Comparison of ENCODE assay signal across 15 mouse cellular contexts in genomic region chr2:71988572-71988971, GRCm38 (mm10). TPM values are rescaled to one million over a fixed set of nuclear protein-coding genes. Genes with fewer than 3 reads are reported as not detected.
A peak's percentile ranks its signal among the peaks of the same experiment; 100 is the strongest.
DNase-seq lines count a peak whose midpoint lies in the region; TF ChIP-seq lines count a peak whose summit lies in the region.
"Had no signal": no experiment of that assay in that cellular context is flagged by ENCODE, and none has a peak within 500 bp of the region (broad histone marks: within the 10 kb centered on the region; RNA-seq: fewer than 3 reads in every experiment).

No protein-coding gene starts in this region.

- H3K4me3 ChIP-seq in CH12.LX (replicated peaks in 1 of 3; ENCODE audit: low read depth in 2 of 3, low read length in 2 of 3, poor library complexity in 1 of 3), result no peak overlapping the region
- H3K4me3 ChIP-seq in limb, embryonic 10.5 days, result no peak overlapping the region
- H3K4me3 ChIP-seq: embryonic facial prominence, embryonic 12.5 days; heart, embryonic 10.5 days had no signal

- H3K36me3 ChIP-seq in CH12.LX (replicated peaks in 1 of 2; ENCODE audit: control insufficient read depth in 1 of 2, insufficient read depth in 1 of 2, low read length in 1 of 2), result no peaks in the 10 kb centered on the region
- H3K36me3 ChIP-seq in limb, embryonic 10.5 days, result no peaks in the 10 kb centered on the region
- H3K36me3 ChIP-seq: embryonic facial prominence, embryonic 12.5 days; heart, embryonic 10.5 days had no signal

- TF ChIP-seq EP300 in CH12.LX (IDR thresholded peaks at IDR 0.05; ENCODE audit: low read length), result no peak

- intact Hi-C loops in left cerebral cortex, postnatal 4 days (cut with DNase I), result no loop called here

- no peak overlapping the region for H3K27ac ChIP-seq in CH12.LX (ENCODE audit: insufficient read depth, low read depth)
- H3K27ac ChIP-seq in limb, embryonic 10.5 days, result no peak overlapping the region
- H3K27ac ChIP-seq: embryonic facial prominence, embryonic 12.5 days; heart, embryonic 10.5 days; liver, embryonic 14.5 days; macrophage had no signal

- H3K79me2 ChIP-seq in CH12.LX (replicated peaks; ENCODE audit: control insufficient read depth, extremely low read depth, insufficient read depth, poor library complexity, severe bottlenecking), result no peaks in the 10 kb centered on the region

- TF ChIP-seq POLR2A in CH12.LX (IDR thresholded peaks at IDR 0.05; ENCODE audit: low read depth, low read length), result no peak

- no peak overlapping the region for H3K9ac ChIP-seq in CH12.LX (ENCODE audit: insufficient read depth, low read depth)
- H3K9ac ChIP-seq: embryonic facial prominence, embryonic 12.5 days; liver, embryonic 14.5 days had no signal

- H3K9me3 ChIP-seq in CH12.LX (replicated peaks; ENCODE audit: low read length), result peaks cover 3% of the 10 kb centered on the region
- no peaks in the 10 kb centered on the region for H3K9me3 ChIP-seq in limb, embryonic 10.5 days (replicated peaks)
- H3K9me3 ChIP-seq: embryonic facial prominence, embryonic 12.5 days; heart, embryonic 10.5 days had no signal

- dilution Hi-C loops in CH12.LX (cut with MboI; ENCODE audit: extremely low pct_ligation_motif_present, extremely low pct_unique_long_range_greater_than_20kb, low sequenced_read_pairs), result no loop called here

- no peaks in the 10 kb centered on the region for H3K27me3 ChIP-seq in CH12.LX (replicated peaks)
- H3K27me3 ChIP-seq in limb, embryonic 10.5 days (ENCODE audit: low read depth, poor library complexity, severe bottlenecking), result peaks cover 4% of the 10 kb centered on the region; the same call in 1 of the 2 replicates
- H3K27me3 ChIP-seq: embryonic facial prominence, embryonic 12.5 days had no signal

- no peak for TF ChIP-seq RAD21 in CH12.LX (IDR thresholded peaks at IDR 0.05; ENCODE audit: low read depth, low read length)

- in situ Hi-C loops in CH12.LX (cut with MboI; ENCODE audit: low pct_ligation_motif_present, low pct_unique_long_range_greater_than_20kb, low sequenced_read_pairs), result no loop called here

- 67% methylated on average over 6 of the region's 6 CpGs for WGBS in limb, embryonic 10.5 days

- H3K4me2 ChIP-seq in CH12.LX (ENCODE audit: insufficient read depth, low read depth, poor library complexity, severe bottlenecking), result peak overlapping the region; percentile 37
- H3K4me2 ChIP-seq: embryonic facial prominence, embryonic 12.5 days had no signal

- TF ChIP-seq CTCF in CH12.LX (conservative IDR thresholded peaks at IDR 0.05 in 1 of 2, IDR thresholded peaks at IDR 0.05 in 1 of 2; ENCODE audit: low read depth in 2 of 2, low read length in 2 of 2), result no peak

- peak; percentile 52 to 60 for DNase-seq in frontal cortex, postnatal 36 days (ENCODE audit: low spot score in 2 of 2)
- no peak for DNase-seq in frontal cortex, postnatal 10 days (ENCODE audit: low spot score in 2 of 2)
- DNase-seq in left cerebral cortex, adult 18-20 months (ENCODE audit: low spot score in 2 of 2), result peak; percentile 54 to 68
- DNase-seq in left cerebral cortex, postnatal 4 days, result no peak
- no peak for DNase-seq in CH12.LX (ENCODE audit: extremely low read depth)
- DNase-seq in left cerebral cortex, adult 9 months (ENCODE audit: low spot score in 2 of 2), result peak; percentile 55 to 66
- DNase-seq in limb, embryonic 10.5 days (ENCODE audit: low spot score), result no peak
- DNase-seq in adrenal gland, adult (ENCODE audit: inconsistent age in 2 of 2, low spot score in 1 of 2), result no peak
- DNase-seq: cerebellum, adult 8-10 months; kidney, postnatal 25 days; midbrain, embryonic 14.5 days had no signal

- peaks cover 0 to 26% of the 10 kb centered on the region in 2 experiments; a peak in 2 of 4 replicates for H3K4me1 ChIP-seq in CH12.LX (ENCODE audit: control insufficient read depth in 1 of 2, insufficient read depth in 2 of 2)
- no peaks in the 10 kb centered on the region for H3K4me1 ChIP-seq in limb, embryonic 10.5 days
- H3K4me1 ChIP-seq: embryonic facial prominence, embryonic 12.5 days had no signal

TF ChIP-seq in CH12.LX, 34 proteins besides CTCF, POLR2A, EP300 and RAD21:
- TF ChIP-seq SIN3A (IDR thresholded peaks at IDR 0.05; ENCODE audit: low read length), result no peak
- TF ChIP-seq JUN (IDR thresholded peaks at IDR 0.05; ENCODE audit: insufficient read depth, low read depth, low read length), result no peak
- TF ChIP-seq BHLHE40 (IDR thresholded peaks at IDR 0.05; ENCODE audit: low read depth, low read length), result 0 out of 2 replicates have a peak, but pooled peaks have one; percentile 15
- no peak for TF ChIP-seq UBTF (IDR thresholded peaks at IDR 0.05; ENCODE audit: low read depth, low read length)
- peak; percentile 52 for TF ChIP-seq USF1 (IDR thresholded peaks at IDR 0.05; ENCODE audit: low read depth, low read length)
- TF ChIP-seq CHD2 (IDR thresholded peaks at IDR 0.05; ENCODE audit: low read length), result no peak
- no peak for TF ChIP-seq ZNF384 (IDR thresholded peaks at IDR 0.05; ENCODE audit: low read depth, low read length)
- no peak for TF ChIP-seq MAZ (IDR thresholded peaks at IDR 0.05; ENCODE audit: low read depth, low read length)
- no peak for TF ChIP-seq TCF12 (IDR thresholded peaks at IDR 0.05; ENCODE audit: low read depth, low read length)
- no peak for TF ChIP-seq NRF1 (IDR thresholded peaks at IDR 0.05; ENCODE audit: low read depth, low read length)
- no peak for TF ChIP-seq MYC (IDR thresholded peaks at IDR 0.05; ENCODE audit: low read depth, low read length)
- no peak for TF ChIP-seq CHD1 (IDR thresholded peaks at IDR 0.05; ENCODE audit: low read depth, low read length)
- TF ChIP-seq KAT2A (IDR thresholded peaks at IDR 0.05; ENCODE audit: insufficient replicate concordance, low read length), result no peak
- no peak for TF ChIP-seq MAX (IDR thresholded peaks at IDR 0.05; ENCODE audit: low read length)

RNA-seq across cellular contexts. Expression of gene Rapgef4, which starts 7.5 kb away (rescaled TPM):
- 100 to 1,000 TPM; 460 to 461 TPM for total RNA-seq in left cerebral cortex, adult 18-20 months (2021)
- 10 to 100 TPM; 85.4 to 88.9 TPM for total RNA-seq in left cerebral cortex, postnatal 4 days (2021)
- total RNA-seq in CH12.LX (2012; rRNA removed), result 0.13 TPM in 1 of 2 replicates, not detected in the other
- total RNA-seq in CH12.LX (2014; rRNA removed), result 0.05 and 0.12 TPM in 2 replicates
- polyA plus RNA-seq in CH12.LX (2012; ENCODE audit: insufficient read length, low read depth), result 0.11 TPM in 1 of 2 replicates, not detected in the other
- polyA plus RNA-seq in limb, embryonic 10.5 days (2016; fragmentation: Nextera tagmentation; extraction: Ambion mirVana), result 1.6 TPM in 2 replicates
- polyA plus RNA-seq: macrophage had no signal

Comparison
In these comparisons a context has a peak if more than half of its experiments do, and no peak if none do; other contexts are left out.
1. DNase-seq: peak in frontal cortex, postnatal 36 days (2 of 2), left cerebral cortex, adult 18-20 months (2 of 2) and left cerebral cortex, adult 9 months (2 of 2); none in frontal cortex, postnatal 10 days (0 of 2), left cerebral cortex, postnatal 4 days (single experiment), CH12.LX (single experiment), limb, embryonic 10.5 days (single experiment) and adrenal gland, adult (0 of 2).
2. RNA of gene Rapgef4, which starts 7.5 kb away (total RNA-seq): 460 to 461 TPM in left cerebral cortex, adult 18-20 months and 85.4 to 88.9 TPM in left cerebral cortex, postnatal 4 days; 0.05 to 0.13 TPM in CH12.LX; every median in the first group is over 10 times any median in the second.